Mouse (Mus musculus): ENCODE measurements around the gene Cdc42bpa.

The Cdc42bpa gene

DNA sequence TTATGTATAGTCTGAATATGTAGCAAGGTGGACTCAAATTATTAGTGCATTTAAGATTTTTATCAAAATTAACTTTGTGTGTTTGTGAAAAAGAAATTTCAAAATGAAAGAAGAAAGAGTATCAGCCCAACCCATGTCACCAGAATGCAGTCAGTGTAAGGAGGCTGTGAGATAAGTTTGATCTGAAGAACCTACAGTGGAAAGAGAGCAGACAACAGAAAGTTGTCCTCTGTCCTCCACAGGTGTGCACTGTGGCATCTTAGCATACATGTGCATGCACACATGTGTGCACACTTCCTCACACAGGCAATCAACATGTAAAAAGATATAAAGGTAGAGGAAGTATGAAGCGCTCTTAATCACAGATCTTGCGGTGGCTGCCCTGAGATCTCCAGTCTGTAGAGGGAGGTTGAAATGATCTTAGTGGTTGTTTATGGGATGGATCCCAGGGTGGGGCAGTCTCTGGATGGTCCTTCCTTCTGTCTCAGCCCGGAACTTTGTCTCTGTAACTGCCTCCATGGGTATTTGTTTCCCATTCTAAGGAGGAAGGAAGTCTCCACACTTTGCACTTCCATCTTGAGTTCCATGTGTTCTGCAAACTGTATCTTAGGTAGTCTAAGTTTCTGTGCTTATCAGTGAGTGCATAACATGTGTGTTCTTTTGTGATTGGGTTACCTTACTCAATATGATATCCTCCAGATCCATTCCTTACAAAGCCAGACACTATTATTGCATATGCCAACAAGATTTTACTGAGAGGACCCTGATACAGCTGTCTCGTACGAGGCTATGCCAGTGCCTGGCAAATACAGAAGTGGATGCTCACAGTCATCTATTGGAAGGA is 71.7 kb downstream of the Cdc42bpa start:
- ATAC-seq (ENCODE audit: low TSS enrichment) = no peak

DNA sequence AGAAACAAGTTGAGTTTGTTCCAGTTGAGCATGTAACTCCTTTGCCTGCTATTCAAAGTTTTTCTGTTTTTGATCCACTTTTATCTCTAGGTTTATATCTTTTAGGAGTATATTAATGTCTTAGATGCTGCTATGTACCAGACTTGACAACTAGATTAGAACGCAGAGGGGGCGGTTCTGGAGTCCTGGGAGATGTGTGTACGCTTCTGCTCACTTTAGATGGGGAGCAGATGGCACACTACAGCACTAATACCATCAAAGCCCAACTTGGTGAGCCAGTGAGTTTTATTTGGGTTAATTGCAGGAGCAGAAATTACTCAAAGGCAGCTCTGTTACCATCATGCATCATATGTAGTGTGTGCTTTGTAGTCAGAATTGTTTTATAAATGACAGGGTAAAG is 77.2 kb downstream of the Cdc42bpa start:
- ATAC-seq (ENCODE audit: low TSS enrichment) = peak; percentile 93

DNA sequence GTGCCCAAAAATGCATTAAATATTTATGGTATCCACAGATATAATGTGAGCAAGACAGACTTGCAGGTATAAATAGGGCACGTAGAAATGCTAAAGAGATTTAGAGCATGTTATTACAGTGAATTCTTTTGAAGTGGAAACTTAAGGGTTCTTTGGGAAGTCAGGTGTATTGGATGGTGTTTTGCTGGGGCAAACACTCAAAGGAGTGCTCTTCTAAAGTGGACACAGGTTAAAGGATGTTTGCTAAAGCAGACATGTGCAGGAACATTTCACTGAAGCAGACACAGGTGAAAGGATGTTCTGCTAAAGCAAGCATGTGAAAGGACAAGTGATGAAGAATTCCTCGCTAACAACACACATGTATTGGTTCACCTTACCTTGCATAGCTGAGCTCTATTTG is 83.9 kb downstream of the Cdc42bpa start:
- no peak for ATAC-seq (ENCODE audit: low TSS enrichment)

DNA sequence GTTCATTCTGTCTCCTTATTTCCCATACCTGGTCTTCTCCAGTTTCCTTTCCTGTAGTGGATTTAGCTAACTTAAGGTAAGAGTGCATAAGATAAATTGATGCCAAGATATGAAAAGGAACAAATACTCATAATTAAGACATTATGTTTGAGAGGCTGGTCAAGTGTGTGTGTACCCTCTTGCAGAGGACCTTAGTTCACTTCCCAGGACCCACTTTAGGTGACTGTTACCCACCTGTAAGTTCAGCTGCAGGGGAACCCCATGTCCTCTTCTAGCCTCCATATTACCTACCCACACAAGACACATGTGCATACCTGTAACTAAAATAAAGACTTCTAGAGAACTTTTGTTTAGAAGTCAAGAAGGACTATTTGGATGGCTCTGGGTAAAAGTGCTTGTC is 84.9 kb downstream of the Cdc42bpa start:
- ATAC-seq (ENCODE audit: low TSS enrichment) = no peak

DNA sequence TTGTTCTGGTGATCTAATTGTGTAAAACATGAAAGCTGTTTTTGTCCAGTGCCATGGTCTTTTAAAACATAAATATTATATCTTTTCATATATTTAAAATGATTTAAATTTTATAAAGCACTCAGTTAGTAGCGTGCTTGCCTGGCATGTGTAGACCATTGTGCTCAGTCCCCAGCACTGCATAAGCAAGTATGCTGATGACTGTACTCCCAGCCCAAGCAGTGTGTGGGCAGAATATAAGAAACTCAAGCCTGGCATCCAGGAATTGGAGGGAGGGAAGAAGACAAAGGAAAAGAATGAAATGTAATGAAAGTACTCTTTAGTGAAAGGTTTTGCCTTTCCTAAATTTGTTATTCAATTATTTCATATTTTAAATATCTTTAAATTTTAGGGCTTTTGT is 128.9 kb downstream of the Cdc42bpa start:
- ATAC-seq (ENCODE audit: low TSS enrichment) = peak; percentile 91; the same call in 1 of the 2 replicates

DNA sequence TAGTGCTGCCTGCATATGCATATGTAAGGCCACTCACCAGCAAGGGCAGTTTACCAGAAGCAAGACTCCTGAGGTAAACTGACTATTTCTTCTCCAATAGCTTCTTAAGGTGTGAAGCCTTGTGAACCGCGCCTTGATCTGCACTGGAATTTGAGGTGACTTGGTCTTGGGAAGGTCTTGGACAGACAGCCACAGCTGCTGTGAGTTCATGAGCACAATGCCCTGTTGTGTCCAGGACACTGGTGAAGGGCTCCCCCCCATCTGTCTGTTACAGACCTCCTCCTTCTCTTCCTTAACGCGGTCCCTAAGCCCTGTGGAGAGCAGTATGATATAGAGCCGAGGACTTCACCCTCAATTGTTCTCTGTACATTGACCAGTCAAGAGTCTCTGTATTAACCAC is 138.2 kb downstream of the Cdc42bpa start:
- ATAC-seq (ENCODE audit: low TSS enrichment) = no peak

DNA sequence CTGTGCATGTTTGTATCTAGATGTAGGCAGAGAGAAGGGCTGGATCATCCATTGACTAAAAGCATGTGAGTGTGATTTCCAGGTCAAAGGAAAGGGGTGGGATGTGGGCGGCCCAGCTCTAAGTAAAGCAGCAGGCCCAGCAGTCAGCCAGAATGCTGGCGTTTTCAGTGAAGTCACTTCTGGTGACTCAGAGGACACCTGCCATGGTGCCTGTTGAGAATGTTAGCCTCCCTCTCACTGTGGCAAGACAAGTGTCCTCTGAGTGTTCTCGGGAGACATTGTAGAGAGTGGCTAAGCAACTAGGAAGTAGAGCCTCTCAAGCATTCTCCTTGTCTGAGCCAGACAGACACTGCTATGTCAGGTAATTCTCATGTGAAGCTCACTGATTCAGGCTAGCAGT is 144.3 kb downstream of the Cdc42bpa start:
- peak; percentile 91 for ATAC-seq (ENCODE audit: low TSS enrichment)

DNA sequence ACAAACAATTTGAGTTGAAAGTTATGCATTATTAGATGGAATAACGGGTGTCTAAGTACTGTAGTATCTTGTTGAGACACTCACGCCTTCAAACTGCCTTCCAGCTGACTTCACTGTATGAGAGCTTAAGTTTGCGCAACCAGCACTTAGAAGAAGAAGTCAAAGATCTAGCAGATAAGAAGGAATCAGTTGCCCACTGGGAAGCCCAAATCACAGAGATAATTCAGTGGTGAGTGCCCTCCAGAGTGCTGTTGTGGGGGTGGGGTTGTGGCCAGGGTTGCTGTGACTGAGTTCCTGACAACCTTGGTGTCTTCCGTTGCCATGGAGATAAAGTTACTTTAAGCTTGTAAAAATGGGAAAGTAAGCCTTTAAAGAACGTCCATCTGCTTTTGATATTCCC is 148.8 kb downstream of the Cdc42bpa start:
- ATAC-seq (ENCODE audit: low TSS enrichment) = no peak

DNA sequence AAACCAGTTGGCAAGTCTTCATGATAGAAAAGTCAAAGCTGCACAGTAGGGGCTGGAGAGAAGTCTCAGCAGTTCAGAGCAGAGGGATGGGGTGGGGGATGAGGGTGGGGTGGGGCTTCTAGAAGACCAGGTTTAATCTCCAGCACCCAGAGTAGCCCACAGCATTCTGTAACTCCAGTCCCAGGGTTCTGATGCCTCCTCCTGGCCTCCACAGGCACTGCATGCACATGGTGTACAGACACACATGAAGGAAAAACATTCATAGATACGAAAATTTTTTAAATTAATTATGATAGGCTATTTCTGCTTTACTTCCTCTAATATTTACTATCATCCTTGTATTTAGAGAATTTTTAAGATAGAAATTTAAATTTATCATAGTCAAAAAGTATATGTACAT is 156.3 kb downstream of the Cdc42bpa start:
- ATAC-seq (ENCODE audit: low TSS enrichment) = no peak

DNA sequence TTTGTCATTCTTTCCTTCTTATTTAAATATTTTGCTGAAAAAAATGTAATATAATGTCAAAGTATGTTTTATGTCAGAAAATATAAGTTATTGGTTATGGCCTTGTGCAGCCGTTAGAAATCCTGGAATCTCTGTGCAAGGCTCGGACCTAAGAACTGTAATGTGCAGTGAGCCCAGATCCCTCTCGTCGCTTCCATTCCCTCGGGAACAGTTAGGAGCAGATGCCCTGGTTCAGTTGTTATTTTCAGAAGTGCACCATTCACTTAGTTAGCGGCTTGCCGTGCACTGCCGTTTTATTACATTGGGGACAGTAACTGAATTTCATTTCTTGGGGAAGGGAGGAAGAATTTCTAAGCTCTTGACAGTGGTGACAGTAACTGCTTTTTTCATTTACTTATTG is 158.0 kb downstream of the Cdc42bpa start:
- ATAC-seq (ENCODE audit: low TSS enrichment) = no peak

DNA sequence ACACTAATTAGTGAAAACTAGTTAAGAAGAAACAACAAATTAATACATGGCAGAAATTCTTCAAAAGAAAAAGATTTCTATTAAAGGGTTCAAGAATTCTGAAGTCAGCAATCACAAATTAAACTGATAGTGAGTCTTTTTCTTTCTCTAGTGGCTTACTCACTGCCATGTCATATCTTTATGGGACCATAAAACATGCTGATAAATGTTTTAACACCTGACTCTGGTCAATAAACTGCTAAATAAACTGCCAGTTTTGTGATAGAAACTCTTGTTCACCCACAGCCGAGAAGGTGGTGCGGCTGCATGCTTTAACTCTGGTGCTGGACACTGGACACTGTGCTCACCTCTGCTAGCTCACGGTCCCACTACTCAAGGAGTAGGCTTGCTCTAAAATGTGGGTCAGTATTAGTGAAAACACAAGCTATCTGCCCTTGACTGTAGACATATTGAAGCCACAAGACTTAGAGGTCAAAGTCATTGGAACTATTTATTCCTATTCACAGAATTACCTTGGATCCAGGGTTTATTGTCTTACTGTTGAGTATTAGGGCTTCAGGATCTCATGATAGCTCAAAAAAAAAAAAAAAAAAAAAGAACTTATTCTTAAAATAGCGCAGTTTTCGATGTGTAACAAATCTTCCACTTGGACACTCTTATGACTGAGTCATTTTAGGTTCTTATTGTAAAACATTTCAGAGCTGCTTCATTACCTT is 168.0 kb downstream of the Cdc42bpa start:
- ATAC-seq (ENCODE audit: low TSS enrichment) = no peak

DNA sequence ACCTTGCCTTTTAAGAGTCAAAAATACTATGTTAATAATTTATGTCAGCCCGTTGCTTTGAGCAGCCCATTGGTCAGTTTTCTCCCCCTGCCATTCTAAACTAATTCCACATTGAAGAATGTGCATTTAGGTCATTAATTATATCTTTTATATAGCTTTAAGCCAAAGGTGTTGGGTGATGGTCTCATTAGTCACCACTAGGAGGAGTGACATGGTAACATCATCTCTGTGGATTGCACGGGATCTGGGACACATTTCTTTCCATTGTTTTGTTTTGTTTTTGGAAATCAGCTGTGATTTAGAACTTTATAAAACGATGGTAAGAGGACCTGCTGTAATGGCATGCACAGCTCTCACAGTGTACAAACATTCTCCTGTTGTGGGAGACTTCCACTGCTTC is 171.1 kb downstream of the Cdc42bpa start:
- ATAC-seq (ENCODE audit: low TSS enrichment) = no peak

DNA sequence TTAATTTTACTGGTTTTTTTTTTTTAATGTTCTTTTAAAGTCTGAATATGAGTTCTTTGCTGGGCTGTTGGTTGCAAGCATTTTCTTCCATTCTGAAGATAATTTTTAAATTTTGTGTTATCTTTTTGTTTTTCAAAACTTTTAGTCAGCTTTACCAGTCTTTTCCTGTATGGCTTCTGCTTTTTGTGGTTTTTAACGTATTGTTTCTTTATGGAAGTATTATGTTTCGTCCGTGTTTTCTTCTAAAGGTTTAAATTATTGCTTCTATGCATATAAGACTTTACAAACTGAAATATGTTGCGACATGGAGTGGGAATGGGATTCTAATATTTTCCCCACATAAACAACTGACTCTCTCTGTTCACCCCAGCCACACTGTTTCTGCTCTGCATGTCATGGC is 171.9 kb downstream of the Cdc42bpa start:
- no peak for ATAC-seq (ENCODE audit: low TSS enrichment)

DNA sequence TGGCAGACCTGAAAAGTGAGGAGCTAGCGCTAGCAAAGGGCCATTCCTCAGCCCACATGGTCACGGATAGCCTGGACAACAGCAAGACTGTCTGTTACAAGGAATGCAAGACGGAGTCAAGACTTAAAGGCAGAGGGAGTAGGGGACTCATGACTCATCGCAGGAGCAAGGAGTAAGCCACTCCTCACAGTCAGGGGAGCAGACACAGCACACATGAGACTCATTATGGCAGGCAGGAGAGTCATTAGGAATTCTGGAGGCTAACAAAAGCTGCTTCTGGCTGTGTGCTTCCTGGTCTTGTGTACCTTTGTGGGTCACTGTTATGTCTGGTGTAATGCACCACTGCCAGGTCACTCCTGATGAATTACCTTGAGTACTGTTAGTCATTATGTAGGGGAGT is 178.9 kb downstream of the Cdc42bpa start:
- ATAC-seq (ENCODE audit: low TSS enrichment) = peak; percentile 51; the same call in 1 of the 2 replicates

DNA sequence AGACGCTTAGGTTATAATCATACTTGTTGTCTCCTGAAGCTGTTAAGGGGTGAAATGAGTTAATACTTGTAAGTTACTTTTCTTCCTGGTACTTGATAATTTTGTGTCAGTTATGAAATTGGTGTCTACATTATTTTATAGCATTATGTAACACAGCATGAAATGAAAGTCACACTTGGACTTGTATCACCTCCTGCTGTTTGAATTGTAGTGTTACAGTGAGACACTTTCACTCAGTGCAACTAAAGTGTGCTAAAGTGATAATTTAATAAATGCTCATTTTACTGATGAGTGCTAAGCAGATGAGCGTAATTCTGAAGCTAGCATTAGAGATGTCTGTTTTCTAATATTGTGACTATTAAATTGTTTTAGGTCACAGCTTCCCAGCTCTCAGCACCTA is 180.7 kb downstream of the Cdc42bpa start:
- ATAC-seq (ENCODE audit: low TSS enrichment) = peak; percentile 53

DNA sequence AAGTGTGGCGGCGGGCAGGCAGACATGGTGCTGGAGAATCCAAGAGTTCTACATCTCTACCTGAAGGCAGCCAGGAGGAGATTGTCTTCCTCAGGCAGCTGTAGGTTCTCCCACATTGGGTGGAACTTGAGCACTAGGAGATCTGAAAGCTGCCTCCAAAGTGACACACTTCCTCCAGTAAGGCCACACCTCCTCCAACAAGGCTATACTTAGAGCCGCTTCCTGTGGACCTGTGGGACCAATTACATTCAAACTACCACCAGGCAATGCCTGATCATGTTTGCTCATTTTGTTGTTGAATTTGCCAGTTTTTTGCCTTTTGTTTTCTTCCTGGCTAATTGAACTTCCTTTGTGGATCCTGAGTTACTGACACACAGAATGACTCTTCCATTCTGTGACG is 187.8 kb downstream of the Cdc42bpa start:
- peak; percentile 59; the same call in 1 of the 2 replicates for ATAC-seq (ENCODE audit: low TSS enrichment)

DNA sequence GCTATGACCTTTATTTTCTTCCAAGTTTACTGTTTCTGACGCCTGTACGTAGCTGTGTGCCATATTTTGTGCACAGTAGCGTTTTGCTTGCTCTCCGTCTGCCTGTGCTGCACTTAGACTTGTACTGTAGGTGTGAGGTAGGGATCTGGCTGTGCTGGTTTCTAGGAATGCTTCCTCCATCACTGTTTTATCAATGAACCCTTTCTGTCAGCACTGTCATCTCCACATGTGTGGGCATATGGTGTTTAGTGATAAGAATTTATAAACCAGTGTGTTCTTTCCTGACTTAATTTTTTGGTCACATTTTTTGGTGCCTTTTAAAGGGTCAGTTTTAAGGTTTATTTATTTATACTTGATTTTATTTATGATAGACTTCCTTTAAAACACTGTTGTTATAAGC is 188.3 kb downstream of the Cdc42bpa start:
- no peak for ATAC-seq (ENCODE audit: low TSS enrichment)

DNA sequence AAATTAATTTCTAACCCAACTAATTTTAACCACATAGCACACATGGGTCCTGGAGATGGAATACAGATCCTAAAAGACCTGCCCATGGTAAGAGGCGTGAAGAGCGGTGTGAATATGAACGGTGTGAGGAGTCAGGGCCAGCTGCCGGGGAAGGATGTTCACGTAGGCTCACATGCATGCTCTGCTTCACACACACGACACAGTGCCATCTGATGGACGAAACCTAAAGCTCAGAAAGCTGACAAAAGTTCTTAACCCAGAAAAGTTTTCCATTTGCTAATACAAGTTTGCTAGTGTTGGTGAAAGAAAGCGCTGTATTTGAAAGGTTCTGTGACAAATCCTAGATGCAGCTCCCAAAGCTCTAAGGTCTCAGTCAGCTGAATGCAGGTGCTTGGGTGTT is 190.9 kb downstream of the Cdc42bpa start:
- ATAC-seq (ENCODE audit: low TSS enrichment) = 0 out of 2 replicates have a peak, but pooled peaks have one; percentile 33

DNA sequence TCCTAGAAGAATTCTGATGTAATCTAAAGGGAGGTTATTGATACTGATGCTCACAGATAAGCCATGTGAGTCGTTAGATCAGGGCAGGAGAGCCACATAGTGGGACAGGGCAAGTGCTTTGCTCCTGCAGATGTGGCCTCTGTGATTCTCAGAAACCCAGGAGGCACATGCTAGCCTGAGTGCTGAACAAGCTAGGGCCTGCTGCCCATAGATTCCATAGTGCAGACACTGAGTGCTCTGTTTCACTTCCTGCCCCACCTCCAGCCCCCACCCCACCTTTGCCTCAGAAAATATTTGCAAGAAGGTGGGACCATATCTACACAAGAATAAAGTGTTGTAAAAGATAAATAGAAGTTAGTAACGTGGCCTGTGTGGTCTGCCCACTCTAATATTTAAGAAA is 198.4 kb downstream of the Cdc42bpa start:
- ATAC-seq (ENCODE audit: low TSS enrichment) = no peak

DNA sequence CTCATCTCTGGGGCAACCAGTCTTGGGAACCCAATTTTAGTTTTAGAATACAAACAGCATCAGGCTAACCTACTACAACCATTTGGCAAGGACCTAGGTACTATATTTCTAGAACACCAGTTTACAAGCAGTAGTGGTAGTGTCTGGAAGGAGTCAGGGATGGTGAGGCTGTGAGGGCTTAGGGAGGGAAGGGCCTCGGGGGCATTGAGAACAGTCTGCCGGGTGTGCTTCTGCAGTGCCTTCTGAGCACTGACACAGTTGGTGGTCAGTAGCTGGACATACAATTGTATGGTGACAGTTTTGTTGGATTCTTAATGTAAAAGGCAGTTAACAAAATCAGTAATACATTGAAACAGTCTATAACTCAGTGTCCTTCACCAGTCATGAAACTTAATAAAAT is 200.3 kb downstream of the Cdc42bpa start:
- ATAC-seq (ENCODE audit: low TSS enrichment) = no peak

DNA sequence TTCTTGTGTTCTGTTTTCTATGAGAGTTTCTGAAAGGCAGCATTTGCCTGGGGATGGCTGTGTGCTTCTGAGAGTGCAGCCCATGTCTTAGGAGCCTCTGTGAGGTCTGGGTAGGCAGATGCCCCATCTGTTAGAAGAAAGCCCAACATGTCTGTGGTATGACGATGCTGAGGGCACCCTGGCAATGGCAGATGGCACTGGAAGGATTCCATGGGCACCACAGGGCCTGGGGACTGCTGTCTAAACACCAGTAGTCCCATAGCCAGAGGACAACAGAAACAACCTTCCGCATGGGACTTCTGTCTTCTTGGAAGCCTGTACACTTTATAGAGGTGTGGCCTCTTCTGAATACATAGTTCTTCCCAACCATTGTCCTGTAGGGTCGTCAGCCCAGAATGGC is 200.9 kb downstream of the Cdc42bpa start:
- no peak for ATAC-seq (ENCODE audit: low TSS enrichment)

DNA sequence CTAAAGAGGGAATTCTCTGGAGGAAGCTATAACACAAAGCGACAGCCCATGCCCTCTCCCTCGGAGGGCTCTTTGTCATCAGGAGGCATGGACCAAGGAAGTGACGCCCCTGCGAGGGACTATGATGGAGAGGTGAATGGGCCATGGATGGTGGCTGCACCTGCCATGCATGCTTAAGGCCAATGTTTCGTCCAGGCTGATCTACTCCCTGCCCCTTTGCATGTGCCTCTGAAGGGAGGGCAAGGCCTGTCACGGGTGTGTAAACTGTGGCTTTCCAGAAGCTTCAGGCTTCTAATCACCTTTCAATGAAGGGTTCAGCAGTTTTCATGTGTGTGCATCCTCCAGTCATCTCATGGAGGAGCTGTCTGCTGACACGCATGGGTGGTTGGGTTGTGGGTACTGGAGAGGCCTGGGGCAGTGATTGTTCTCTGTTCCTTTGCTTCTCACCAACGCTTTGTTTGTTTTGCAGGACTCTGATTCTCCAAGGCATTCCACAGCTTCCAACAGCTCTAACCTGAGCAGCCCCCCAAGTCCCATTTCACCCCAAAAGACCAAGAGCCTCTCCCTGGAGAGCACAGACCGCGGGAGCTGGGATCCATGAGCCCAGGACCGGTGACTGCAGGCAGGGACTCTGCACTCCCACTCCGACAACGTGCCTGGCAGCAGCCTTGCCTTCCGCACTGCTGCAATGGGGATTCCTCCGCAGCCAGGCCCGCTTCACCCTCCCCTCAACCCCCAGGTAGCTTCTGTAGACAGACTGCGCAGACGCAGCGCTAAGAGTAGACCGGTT is 201.5 kb downstream of the Cdc42bpa start:
- no peak for ATAC-seq (ENCODE audit: low TSS enrichment)
